Mouse (Mus musculus) thymus, postnatal 0 days (tissue): ENCODE results near the gene Rnaseh2a. TPM values are rescaled to one million over a fixed set of nuclear protein-coding genes. Genes with fewer than 3 reads are reported as not detected.

Source experiments
- DNase-seq: peaks from one replicate; pipeline ENCODE4 v3.0.0-alpha.2; 2015; ENCODE audit warnings: low spot score
- polyA plus RNA-seq: library from polyadenylated mRNA; unstranded; fragments of >200 nt; fragmentation: Nextera tagmentation; extraction: Ambion mirVana; gene quantifications from 2 replicates; pipeline ENCODE4 v1.2.1, GENCODE M21; 2015

The Rnaseh2a gene
- polyA plus RNA-seq, 1 experiment from 2014 or later = 150 TPM

DNA sequence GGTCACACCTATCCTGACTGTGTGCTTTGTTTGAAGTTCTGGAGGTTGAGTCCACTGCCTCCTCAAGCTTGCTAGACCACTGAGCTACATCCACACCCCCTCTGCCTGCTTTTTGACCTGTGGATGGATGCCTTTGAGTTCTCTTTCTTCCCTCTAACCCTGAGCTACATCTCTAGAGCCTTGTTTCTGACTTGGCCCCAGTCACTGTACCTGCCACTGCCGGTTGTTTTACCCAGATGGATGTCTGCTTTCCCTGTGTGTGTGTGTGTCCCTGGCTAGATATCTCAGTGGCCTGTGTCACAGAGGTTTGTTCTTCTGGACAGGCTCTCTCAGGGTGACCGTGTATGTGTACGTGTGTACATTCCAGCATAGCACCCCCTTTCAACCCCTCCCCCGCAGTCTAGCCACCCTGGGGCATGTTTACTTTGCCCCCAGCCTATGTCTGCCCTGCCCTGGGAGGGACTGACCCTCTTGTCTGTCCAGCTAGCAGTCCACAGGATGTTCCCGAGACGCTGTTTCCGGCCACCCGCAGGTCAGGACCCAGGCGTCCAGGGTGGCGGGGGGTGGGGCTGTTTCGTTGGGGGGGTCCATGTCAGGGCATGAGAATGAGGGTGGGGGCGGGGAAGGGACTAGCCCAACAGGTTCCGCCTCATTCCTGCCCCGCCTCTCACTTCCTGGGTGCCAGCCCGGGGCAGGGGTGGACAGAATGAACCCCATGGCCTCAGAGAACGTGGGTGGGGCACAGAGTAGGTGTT lies 14.9 kb upstream of the Rnaseh2a start:
- no peak for DNase-seq

DNA sequence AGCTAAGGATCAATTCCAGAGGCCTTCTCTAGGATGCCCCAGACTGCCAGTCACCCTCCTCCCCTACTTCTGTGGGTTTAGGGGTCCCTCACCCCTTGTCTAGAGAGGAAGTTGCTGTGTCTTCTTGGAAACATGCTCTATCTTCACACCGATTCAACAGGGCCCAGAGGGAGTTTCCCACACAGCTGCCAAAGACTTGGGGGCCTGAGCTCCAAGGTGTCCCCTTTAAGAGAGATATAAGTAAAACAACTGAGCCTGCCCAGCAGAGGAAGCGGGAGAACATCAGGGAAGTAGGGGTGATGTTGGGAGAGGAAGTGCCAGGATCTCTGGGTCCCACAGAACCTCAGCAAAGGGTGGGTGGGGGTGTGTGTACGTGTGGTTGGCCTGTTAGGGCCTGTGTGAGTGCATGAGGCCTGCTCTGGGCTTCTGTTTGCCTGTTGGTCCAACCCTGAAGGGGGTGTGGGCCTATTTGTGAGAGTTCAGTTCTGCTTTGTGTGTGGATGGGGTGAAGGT lies 13.0 kb upstream of the Rnaseh2a start:
- DNase-seq = no peak

DNA sequence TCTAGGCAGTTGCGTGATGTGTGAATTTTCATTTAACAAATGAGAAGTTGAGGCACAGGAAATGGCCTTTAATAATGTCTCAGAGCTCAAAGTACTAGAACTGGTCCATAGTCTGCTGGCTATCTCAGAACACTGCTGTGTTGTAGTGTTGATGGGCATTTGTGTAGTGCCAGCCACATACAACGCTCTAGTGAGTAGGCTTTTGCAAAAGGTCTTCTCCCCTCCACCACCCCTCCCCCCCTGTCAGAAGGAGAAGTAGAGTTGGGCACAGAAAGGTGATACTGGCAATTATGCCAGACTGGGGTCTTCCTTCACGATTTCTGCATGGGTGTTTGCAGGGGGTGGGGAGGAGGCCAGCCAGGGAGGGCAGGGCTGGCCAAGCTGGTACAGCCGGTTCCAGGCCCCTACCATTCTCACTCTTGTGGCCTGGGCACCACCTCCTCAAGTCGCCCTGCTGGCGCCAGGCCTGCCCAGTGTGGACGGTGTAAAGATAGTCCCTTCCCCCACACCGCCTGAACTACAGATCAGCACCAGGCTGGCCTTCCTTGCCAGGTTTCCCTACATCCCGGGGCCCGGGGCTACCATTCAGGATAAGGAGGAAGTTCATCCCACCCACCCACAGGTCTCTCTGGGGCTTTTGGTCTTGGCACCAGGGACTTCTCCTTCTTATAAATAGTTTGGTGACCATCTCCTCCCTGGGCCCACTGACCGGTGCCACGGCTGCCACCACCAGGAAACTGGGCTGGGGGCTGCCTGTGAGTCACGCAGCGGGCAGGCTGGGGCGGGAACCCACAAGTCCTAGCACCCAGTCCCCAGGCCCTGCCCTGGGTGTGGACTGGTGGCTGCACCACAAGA lies 12.3 kb upstream of the Rnaseh2a start:
- no peak for DNase-seq

DNA sequence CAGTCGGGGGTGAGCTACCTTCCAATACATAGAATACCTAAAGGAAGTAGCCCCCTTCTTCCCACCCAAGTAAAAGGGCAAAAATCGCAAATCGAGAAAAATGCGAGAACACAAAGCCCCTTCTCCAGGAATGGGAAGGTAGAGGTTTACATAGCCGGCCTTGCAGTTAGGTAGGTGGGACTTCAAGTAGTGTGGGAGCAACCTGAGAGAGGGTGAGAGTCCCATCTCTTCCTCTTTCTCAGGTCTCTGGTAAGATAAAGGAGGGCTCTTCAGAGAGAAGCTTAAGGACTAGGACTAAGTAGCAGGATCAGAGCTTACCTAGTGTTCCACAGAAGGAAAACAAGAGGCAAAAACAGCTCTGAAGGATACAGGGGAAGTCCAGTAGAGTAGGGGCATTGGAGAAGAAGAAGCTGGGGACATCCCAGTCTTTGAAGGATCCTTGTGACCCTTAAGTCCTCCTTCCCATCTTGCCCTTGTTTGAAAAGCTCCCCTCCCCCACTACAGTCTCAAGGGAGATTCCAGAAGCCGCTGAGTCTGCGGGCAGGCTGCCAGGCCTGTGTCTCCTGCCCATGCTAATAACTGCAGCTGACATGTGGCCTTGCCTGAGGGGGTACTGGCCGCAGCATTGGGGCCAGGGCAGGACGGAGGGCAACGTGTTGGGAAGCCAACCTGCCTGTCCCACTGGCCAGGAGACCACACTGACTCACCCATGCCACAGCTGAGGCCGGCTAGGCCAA lies 11.2 kb upstream of the Rnaseh2a start:
- no peak for DNase-seq

DNA sequence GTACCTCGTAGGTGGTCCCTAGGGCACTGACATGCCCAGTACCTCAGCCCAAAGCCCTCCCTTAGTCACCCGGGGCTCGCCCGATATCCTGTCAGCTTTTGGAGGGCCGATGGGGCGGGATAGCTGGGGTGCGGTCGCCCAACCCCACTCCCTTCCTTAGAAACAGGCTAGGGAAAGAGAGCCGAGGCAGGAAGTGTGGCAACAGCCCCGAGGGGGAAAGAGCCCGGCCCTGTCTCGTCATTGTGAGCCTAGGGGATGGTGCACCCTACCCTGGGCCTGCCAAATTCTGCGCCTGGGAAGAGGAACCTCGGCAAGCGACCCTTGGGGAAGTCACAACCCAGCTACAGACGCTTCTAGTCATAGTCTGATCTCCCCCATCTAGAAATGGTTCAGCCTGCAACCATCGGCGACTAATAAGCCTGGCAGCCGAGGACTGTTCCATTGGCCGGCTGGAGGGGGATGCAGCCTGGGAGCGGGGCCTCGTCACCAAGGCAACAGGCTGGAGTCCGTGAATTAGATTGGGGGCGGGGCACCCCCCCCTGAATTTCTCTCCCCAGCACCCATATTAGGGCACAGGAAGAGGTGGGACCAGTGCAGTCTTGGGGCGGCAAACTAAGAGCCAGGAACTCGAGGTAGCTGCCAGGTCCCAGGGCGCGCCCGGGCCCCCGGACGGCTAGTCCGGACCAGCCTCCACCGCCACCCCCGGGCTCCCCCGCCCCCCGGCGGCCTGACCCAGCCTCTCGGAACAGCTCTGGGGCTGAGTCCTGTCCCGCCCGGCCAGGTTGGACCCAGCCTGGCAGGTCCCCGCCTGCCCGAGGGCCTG lies 10.2 kb upstream of the Rnaseh2a start:
- DNase-seq = peak; percentile 85

DNA sequence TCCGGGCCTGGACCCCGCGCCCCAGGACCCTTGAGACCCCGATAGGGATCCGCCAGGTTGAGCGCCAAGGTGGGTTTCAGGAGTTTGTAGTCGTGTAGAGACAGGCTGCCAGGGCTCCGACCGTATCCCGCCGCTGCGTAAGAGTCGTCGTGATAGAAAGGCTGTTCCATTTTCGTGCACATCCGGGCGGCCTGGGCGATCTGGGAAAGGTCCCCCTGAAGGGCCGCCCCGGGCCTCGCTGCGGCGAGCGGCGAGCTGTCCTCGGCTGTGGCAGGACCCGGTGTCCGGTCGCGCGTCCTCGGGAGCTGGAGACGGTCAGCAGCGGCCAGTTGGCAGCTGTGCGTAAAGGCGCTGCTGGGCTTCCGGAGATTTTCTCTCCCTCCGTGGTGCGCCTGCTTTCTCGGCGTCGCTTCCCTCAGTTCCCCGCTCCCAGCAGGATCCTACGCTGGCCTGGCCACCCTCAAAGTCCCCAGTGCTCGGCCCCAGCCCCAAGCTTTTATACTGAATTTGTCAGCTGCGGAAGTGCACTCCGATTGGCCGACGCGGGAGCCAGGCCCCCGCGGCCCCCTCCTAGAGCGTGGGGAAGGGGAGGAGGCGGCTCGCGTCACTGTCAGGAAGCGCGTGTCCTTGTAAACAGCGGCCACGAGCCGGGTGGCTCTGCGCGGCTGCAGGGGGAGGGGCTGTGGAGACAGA lies 8.8 kb upstream of the Rnaseh2a start, which contains the start of gene Junb:
Gene Junb (minus strand): TSS at position 471 of the 693 bp plus-strand sequence.
- DNase-seq = peak; percentile 97

DNA sequence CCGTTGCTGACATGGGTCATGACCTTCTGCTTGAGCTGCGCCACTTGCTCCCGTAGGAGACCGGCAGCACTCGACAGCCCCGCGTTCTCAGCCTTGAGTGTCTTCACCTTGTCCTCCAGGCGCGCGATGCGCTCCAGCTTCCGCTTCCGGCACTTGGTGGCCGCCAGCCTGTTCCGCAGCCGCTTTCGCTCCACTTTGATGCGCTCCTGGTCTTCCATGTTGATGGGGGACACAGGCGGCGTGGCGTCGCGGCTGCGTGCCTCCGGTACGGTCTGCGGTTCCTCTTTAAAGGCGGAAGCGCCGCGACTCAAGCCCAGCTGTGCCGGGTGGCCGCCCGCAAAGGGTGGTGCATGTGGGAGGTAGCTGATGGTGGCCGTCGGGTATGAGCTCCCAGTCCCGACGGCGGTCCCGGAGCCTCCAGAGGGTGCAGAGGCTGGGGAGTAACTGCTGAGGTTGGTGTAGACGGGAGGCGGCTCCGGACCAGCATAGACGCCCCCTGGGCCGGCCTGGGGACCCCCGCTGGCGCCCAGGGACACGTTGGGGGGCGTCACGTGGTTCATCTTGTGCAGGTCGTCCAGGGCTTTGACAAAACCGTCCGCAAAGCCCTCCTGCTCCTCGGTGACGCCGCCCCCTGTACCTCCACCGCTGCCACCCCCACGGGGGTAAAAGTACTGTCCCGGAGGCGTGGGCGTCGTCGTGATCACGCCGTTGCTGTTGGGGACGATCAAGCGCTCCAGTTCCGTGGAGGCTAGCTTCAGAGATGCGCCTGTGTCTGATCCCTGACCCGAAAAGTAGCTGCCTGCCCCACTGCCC lies 8.1 kb upstream of the Rnaseh2a start:
- DNase-seq = peak; percentile 84

DNA sequence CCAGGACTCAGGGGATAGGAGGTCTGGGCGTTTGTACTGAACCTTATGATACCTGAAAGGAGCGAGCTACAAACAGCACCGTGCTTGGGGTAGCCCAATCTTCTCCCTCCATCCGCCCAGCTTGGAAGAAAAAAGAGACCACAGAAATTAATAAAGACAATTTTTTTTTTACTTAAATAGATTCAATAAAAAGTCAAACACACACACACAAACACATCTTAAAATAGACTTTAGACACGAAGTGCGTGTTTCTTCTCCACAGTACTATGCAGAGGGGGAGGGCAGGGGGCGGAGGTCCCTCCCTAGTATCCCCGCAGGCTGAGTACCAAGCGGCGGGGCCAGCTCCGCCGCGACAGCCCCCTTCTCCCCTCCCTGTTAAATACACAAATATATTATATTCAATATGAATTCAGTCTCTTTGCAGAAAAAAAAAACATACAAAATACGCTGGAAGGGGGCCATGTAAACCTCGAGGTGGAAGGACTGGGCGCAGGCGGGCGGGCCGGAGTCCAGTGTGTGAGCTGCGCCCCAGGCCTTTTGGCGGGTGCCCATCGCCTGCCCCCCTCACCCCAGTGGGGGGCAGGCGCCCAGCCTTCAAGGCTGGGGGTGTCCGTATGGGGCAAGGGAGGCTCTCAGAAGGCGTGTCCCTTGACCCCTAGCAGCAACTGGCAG lies 7.3 kb upstream of the Rnaseh2a start:
- no peak for DNase-seq

DNA sequence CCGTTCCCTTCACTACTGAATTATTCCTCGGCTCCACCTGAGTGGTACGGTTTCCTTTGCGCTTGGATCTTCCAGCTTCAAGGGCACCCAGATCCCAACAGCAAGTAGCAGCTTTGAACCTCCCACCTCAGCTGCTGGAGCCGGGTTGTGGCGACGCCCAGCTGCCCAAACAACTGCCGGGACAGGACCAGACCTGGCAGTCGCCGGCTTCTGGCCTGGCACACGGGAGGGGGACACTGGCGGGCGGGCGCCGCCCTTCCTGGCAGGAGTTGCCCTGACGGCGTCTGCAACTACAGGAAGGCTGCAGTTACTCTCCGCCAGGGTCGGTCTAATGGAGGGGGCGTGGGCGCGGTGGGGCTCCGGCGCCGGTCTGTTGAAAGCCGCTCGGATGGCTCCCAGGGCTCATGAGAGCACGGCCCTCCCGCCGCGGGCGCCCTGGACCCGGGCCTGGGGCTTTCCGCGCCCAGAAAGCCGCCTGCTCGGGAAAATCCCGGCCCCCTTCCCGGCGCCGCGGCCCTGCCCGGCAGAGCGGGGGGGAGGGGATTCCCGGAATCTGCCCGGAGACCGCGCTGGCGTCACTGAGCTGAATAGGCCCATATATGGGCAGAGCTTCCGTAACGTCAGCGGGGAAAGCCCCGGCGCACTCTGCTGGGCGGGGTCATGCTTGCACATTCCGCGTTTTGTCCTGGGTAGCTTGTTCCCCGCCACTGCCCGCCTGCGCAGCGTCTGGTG lies 6.6 kb upstream of the Rnaseh2a start:
- DNase-seq = peak; percentile 91

DNA sequence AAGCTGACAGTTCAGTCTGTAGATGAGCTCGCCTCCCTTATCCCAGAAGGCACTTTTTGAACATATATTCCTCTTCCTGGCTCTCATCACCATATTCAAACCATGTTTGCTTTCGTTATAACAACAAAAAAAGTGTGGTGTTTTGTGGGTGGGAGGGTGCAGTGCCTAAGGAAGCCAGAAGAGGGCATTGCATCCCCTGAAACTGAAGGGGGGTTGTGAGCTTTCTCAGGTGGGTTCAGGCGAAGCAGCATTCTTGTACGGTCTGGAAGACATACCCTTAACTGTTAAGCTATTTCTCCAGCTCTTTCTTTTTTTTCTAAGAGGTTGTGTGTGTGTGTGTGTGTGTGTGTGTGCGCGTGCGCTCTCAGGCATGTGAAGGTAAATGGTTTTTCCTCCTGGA lies 5.9 kb upstream of the Rnaseh2a start:
- peak; percentile 84 for DNase-seq

DNA sequence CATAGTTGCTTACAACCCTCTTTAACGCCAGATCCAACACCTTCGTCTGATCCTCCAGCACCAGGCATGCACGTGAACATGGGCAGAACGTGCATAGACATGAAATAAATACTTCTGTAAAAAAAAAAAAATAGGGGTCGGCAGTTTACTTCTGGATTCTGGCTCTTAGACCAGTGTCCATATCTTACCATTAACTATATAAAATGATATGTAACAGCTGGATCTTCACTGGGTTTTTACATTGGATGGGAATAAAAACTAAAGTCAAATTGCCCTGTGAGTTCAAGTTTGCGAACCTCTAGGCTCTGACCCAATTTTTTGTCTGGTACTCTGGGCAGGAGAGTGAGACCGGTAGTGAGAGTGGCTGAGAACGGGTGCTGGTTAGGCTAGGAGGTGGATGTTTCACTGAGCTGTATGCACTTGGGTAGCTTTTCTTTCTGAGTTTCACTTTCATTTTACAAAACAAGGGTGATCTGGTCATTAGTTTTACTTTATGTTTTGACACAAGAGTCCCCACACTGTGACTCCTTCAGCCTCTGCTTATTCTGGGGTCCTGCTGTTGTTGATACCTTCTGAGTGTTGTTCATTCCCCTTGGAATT lies 5.1 kb upstream of the Rnaseh2a start:
- no peak for DNase-seq

DNA sequence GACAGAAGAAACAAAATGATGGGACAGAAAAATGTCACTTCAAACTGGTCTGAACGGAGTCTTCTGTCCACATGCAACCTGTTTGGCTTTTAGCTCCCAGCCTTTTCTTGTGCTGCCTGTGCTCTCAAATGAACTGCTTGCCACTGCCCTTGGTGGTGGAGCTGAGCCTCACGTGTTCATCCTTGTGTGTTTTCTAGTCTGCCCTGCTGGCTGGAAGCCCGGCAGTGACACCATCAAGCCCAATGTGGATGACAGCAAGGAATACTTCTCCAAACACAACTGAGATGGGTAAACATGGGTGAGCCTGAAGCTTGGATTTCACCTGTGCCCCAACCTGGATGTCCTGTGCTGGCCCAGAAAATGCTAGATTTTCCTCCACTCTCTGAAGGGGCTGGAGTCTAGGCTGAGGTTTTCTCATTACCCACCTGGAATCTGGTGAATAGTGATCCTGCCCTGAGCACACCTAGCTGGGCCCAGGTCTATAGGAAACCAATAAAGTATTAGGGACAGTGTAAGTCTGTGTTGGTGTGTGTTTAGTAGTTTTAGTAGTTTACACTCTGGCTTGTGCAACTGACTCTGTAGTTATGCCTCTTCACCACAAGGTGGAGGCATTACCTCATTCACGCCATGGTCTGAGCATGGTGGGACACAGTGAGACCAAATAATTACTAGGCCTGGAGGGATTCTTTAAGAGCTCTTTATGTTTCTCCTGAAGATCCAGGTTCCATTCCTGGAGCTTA lies 4.4 kb upstream of the Rnaseh2a start:
- peak; percentile 70 for DNase-seq

DNA sequence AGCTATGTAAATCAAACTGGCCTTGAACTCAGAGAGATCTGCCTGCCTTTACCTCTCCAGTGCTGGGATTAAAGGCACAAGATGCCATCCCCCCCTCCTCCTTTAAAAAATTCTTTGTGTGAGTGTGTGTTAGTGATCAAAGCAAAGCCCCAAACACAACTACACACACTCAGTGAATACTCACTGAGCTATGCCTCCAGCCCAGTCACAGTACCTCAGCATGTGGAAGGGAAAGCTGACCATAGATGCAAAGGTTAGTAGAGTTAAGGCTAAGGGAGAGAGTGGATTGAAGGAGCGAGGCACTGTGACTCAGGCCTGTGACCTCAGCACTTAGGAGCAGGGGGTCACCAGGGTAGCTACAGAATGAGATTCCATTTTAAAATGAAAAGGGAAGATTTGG lies 3.5 kb upstream of the Rnaseh2a start:
- no peak for DNase-seq

DNA sequence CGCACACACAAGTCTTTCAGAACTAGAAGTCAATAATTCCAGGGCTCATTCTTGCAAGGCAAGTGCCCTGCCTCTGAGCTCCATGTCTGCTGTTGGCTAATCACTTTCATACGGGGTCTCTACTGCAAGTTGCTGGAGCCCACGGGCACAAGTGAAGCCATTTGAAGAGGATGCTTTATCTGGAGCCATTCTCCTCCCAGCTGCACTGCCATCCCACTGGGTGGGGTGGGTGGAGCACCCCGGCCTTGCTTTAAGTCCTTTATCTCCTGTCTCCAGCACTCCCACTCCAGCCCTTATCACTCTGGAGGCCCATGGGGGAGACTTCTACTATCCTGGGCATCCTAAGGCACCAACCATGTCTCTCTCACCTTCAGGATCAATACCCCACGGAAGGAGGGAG lies 1.3 kb upstream of the Rnaseh2a start:
- no peak for DNase-seq

DNA sequence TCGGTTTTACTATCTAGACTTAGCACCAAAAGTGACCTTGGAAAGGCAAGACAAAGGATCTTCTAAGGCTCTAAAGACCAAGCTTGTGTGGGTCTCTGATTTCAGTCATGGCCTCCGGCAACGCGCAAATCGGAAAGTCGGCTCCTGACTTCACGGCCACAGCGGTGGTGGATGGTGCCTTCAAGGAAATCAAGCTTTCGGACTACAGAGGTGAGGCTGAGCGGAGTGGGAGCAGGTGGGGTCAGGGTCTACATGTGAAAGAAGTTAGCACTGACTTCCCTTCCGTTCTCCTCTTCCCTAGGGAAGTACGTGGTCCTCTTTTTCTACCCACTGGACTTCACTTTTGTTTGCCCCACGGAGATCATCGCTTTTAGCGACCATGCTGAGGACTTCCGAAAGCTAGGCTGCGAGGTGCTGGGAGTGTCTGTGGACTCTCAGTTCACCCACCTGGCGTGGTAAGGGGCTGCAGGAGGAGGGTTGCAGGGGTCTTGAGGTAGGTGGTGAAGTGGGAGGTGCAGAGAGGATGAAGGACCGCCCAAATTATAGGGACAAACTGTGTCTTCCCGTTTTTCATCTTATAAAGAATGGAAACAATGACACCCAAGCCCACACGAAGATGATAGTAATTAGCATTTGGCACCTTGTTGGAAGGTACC lies 696 bp upstream of the Rnaseh2a start:
- no peak for DNase-seq

DNA sequence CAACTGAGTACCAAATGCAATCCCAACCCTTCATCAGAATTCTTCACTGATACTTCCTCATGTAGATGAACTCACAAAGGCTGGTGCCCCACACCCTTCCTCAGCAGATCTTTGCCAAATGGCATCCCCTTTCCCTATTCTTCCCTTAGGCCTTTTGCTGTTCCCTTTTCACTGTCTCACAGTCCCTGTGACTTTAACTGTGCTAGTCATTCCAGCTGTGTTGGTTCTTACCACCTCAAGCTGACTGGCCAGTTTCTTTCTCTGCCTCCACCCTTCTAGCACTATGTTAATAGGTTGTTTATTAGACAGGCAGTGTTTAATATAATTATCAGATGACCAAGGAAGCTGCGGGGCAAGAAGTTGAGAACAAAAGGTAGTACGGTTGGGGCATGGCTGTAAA lies 917 bp downstream of the Rnaseh2a start:
- DNase-seq = no peak
